Mouse (Mus musculus): ENCODE data around the gene Cdk6. TPM values are rescaled to one million over a fixed set of nuclear protein-coding genes. Genes with fewer than 3 reads are reported as not detected.

The Cdk6 gene
- polyA plus RNA-seq, 1 experiment: 10.0 TPM

DNA sequence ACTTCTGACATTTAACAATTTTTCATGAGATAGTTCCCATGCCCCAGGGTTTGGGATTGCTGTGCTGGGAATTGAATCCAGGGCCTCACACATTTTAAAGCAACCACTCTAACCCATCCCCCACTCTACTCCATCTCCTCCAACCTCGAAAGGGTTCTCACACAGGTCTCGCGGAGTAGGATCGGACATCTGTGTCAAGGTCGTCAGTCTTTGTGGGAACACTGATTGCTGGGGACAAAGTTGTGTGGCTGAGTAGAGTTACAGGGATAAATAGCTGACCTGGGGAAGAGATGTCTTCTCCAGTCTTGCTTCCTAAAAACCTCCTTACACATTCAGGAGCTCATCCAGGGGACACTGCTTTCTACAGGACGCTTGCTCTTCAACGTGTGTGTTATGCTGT, 237.8 kb downstream of the Cdk6 start:
- no peak for DNase-seq (ENCODE audit: low read depth)
- TF ChIP-seq POLR2A (IDR thresholded peaks at IDR 0.05; ENCODE audit: borderline replicate concordance, extremely low read depth, insufficient read depth, insufficient read length, poor library complexity, severe bottlenecking) (no peak), CTCF (IDR thresholded peaks at IDR 0.05; ENCODE audit: borderline replicate concordance, extremely low read depth, insufficient read depth, insufficient read length) (no peak)

Other genes with a start within 250 kb of the Cdk6 start
- gene Fam133b, start 202.3 kb downstream of the Cdk6 start, polyA plus RNA-seq (2012; rRNA removed): 26.6 and 27.1 TPM in 2 replicates
- gene 1700109H08Rik, start 230.1 kb downstream of the Cdk6 start, polyA plus RNA-seq (2012; rRNA removed): 5.5 and 5.8 TPM in 2 replicates